Mouse (Mus musculus): ENCODE measurements at regions not wholly inside any gene's neighbourhood (a gene's known extent, or its start where the extent isn't known, plus 50 kb on each side); places are given as distances from the start of the nearest gene placed in this dataset.
"Not testable (repeated sequence)": the region's sequence is repeated elsewhere in the genome, so short reads cannot be mapped to it uniquely, and the experiment has no call there.

- Histone ChIP-seq H3K79me2 (replicated peaks; ENCODE audit: control insufficient read depth, insufficient read depth, low read length) (no peaks in the 10 kb centered on the region), H3K4me3 (no peak overlapping the region), H3K4me1 (ENCODE audit: control insufficient read depth, insufficient read depth, low read length) (no peaks in the 10 kb centered on the region), H3K27ac (no peak overlapping the region), H3K36me3 (ENCODE audit: control insufficient read depth, insufficient read depth, low read length) (no peaks in the 10 kb centered on the region), H3K9ac (ENCODE audit: low read depth, low read length) (no peak overlapping the region), H3K27me3 (ENCODE audit: control insufficient read depth, insufficient read depth, low read length) (no peaks in the 10 kb centered on the region)
- TF ChIP-seq CTCF (IDR thresholded peaks at IDR 0.05), result no peak
- no peak for TF ChIP-seq EP300 (IDR thresholded peaks at IDR 0.05; ENCODE audit: insufficient read depth, low read depth, low read length)
- no peak for TF ChIP-seq POLR2A (IDR thresholded peaks at IDR 0.05; ENCODE audit: insufficient read depth, low read depth, low read length)
- intact Hi-C loops (cut with DNase I), result no loop called here
- 47% methylated on average over 2 of the region's 2 CpGs for WGBS
- no peak for DNase-seq
Measured at GRCm38 (mm10) chr9:48073096-48073495, 88.7 kb upstream of the Nxpe4 start.

GRCm38 (mm10) chr9:48075661-48076240 lies 86.1 kb upstream of the Nxpe4 start:
- no peak for TF ChIP-seq CTCF (IDR thresholded peaks at IDR 0.05)
- TF ChIP-seq EP300 (IDR thresholded peaks at IDR 0.05; ENCODE audit: insufficient read depth, low read depth, low read length), result no peak
- no peak for TF ChIP-seq POLR2A (IDR thresholded peaks at IDR 0.05; ENCODE audit: insufficient read depth, low read depth, low read length)
- Histone ChIP-seq H3K36me3 (ENCODE audit: control insufficient read depth, insufficient read depth, low read length) (no peaks in the 10 kb centered on the region), H3K79me2 (replicated peaks; ENCODE audit: control insufficient read depth, insufficient read depth, low read length) (no peaks in the 10 kb centered on the region), H3K27me3 (ENCODE audit: control insufficient read depth, insufficient read depth, low read length) (no peaks in the 10 kb centered on the region), H3K9ac (ENCODE audit: low read depth, low read length) (no peak overlapping the region), H3K4me1 (ENCODE audit: control insufficient read depth, insufficient read depth, low read length) (no peaks in the 10 kb centered on the region), H3K27ac (no peak overlapping the region), H3K4me3 (no peak overlapping the region)
- WGBS, result 73% methylated on average over 5 of the region's 5 CpGs
- DNase-seq, result no peak
- intact Hi-C loops (cut with DNase I), result no loop called here

- H3K36me3 ChIP-seq (ENCODE audit: control insufficient read depth, insufficient read depth, low read length), result no peaks in the 10 kb centered on the region
- no peak for DNase-seq
- no peak for TF ChIP-seq POLR2A (IDR thresholded peaks at IDR 0.05; ENCODE audit: insufficient read depth, low read depth, low read length)
- H3K9ac ChIP-seq (ENCODE audit: low read depth, low read length), result no peak overlapping the region
- H3K4me1 ChIP-seq (ENCODE audit: control insufficient read depth, insufficient read depth, low read length), result no peaks in the 10 kb centered on the region
- H3K27me3 ChIP-seq (ENCODE audit: control insufficient read depth, insufficient read depth, low read length), result no peaks in the 10 kb centered on the region
- no peaks in the 10 kb centered on the region for H3K79me2 ChIP-seq (replicated peaks; ENCODE audit: control insufficient read depth, insufficient read depth, low read length)
- H3K4me3 ChIP-seq, result no peak overlapping the region
- intact Hi-C loops (cut with DNase I), result no loop called here
- H3K27ac ChIP-seq, result no peak overlapping the region
- WGBS, result 72% methylated on average over 6 of the region's 6 CpGs
Measured at GRCm38 (mm10) chr9:48082461-48082860, 79.4 kb upstream of the Nxpe4 start.

GRCm38 (mm10) chr9:48084196-48084595 lies 77.6 kb upstream of the Nxpe4 start:
- H3K36me3 ChIP-seq (ENCODE audit: control insufficient read depth, insufficient read depth, low read length); H3K27me3 ChIP-seq (ENCODE audit: control insufficient read depth, insufficient read depth, low read length); H3K27ac ChIP-seq; intact Hi-C loops (cut with DNase I); H3K79me2 ChIP-seq (replicated peaks; ENCODE audit: control insufficient read depth, insufficient read depth, low read length); H3K9ac ChIP-seq (ENCODE audit: low read depth, low read length); H3K4me3 ChIP-seq; H3K4me1 ChIP-seq (ENCODE audit: control insufficient read depth, insufficient read depth, low read length); DNase-seq: not testable (repeated sequence)
- WGBS, result 71% methylated on average over 5 of the region's 5 CpGs

GRCm38 (mm10) chr9:48089661-48090060 lies 72.2 kb upstream of the Nxpe4 start:
- no peak overlapping the region for H3K4me3 ChIP-seq
- H3K36me3 ChIP-seq (ENCODE audit: control insufficient read depth, insufficient read depth, low read length), result no peaks in the 10 kb centered on the region
- WGBS, result 88% methylated on average over 5 of the region's 5 CpGs
- TF ChIP-seq EP300 (IDR thresholded peaks at IDR 0.05; ENCODE audit: insufficient read depth, low read depth, low read length), result no peak
- TF ChIP-seq POLR2A (IDR thresholded peaks at IDR 0.05; ENCODE audit: insufficient read depth, low read depth, low read length), result no peak
- no peak for TF ChIP-seq CTCF (IDR thresholded peaks at IDR 0.05)
- no peak overlapping the region for H3K9ac ChIP-seq (ENCODE audit: low read depth, low read length)
- no peak overlapping the region for H3K27ac ChIP-seq
- no peaks in the 10 kb centered on the region for H3K4me1 ChIP-seq (ENCODE audit: control insufficient read depth, insufficient read depth, low read length)
- no peaks in the 10 kb centered on the region for H3K79me2 ChIP-seq (replicated peaks; ENCODE audit: control insufficient read depth, insufficient read depth, low read length)
- H3K27me3 ChIP-seq (ENCODE audit: control insufficient read depth, insufficient read depth, low read length), result no peaks in the 10 kb centered on the region
- intact Hi-C loops (cut with DNase I), result no loop called here
- DNase-seq, result no peak

- WGBS, result 87% methylated on average over 2 of the region's 2 CpGs
- no peaks in the 10 kb centered on the region for H3K36me3 ChIP-seq (ENCODE audit: control insufficient read depth, insufficient read depth, low read length)
- no peaks in the 10 kb centered on the region for H3K79me2 ChIP-seq (replicated peaks; ENCODE audit: control insufficient read depth, insufficient read depth, low read length)
- H3K27me3 ChIP-seq (ENCODE audit: control insufficient read depth, insufficient read depth, low read length), result no peaks in the 10 kb centered on the region
- no peak for DNase-seq
- no peak overlapping the region for H3K9ac ChIP-seq (ENCODE audit: low read depth, low read length)
- H3K27ac ChIP-seq, result no peak overlapping the region
- no peak for TF ChIP-seq POLR2A (IDR thresholded peaks at IDR 0.05; ENCODE audit: insufficient read depth, low read depth, low read length)
- no peak for TF ChIP-seq CTCF (IDR thresholded peaks at IDR 0.05)
- TF ChIP-seq EP300 (IDR thresholded peaks at IDR 0.05; ENCODE audit: insufficient read depth, low read depth, low read length), result no peak
- intact Hi-C loops (cut with DNase I), result no loop called here
- no peak overlapping the region for H3K4me3 ChIP-seq
- no peaks in the 10 kb centered on the region for H3K4me1 ChIP-seq (ENCODE audit: control insufficient read depth, insufficient read depth, low read length)
Measured at GRCm38 (mm10) chr9:48094756-48095155, 67.1 kb upstream of the Nxpe4 start.
